Mouse (Mus musculus) heart, adult 2 months (tissue): ENCODE measurements around the gene Zbtb46.

ENCODE experiments used
- CTCF ChIP-seq: fragments of 200-600 bp; IDR thresholded peaks from 2 replicates; pipeline ENCODE4 v1.8.1; 2022; ENCODE audit warnings: antibody characterized with exemption, mild to moderate bottlenecking, moderate library complexity
- EP300 ChIP-seq: fragments of 200-500 bp; IDR thresholded peaks from 2 replicates; pipeline ENCODE4 v1.6.1; 2011; ENCODE audit warnings: low read depth, low read length, control low read depth; ENCODE audit not compliant: insufficient read depth
- POLR2A ChIP-seq: fragments of 200-500 bp; IDR thresholded peaks from 2 replicates; pipeline ENCODE4 v1.6.1; 2011; ENCODE audit warnings: mild to moderate bottlenecking, low read depth, low read length, control low read depth; ENCODE audit not compliant: insufficient read depth

GRCm38 (mm10) chr2:181381107-181381506, 78.1 kb downstream of the Zbtb46 start:
- no peak for TF ChIP-seq CTCF
- no peak for TF ChIP-seq EP300
- no peak for TF ChIP-seq POLR2A
